Mouse (Mus musculus) neural tube, embryonic 15.5 days (tissue): ENCODE measurements around the gene Tpsg1. TPM values are rescaled to one million over a fixed set of nuclear protein-coding genes. Genes with fewer than 3 reads are reported as not detected.

Source experiments
- ATAC-seq: fragments of 200-750 bp; cut with Nextera tagmentation; 2 replicates; pipeline ENCODE4 v1.8.0; 2017; ENCODE audit warnings: mild to moderate bottlenecking, moderate TSS enrichment, moderate library complexity; ENCODE audit not compliant: low FRiP score
- H3K27ac ChIP-seq: fragments of 300-500 bp; sonication (generic); replicated peaks from 2 replicates; pipeline ENCODE4 v1.5.1; 2015; ENCODE audit warnings: mild to moderate bottlenecking, inconsistent platforms
- H3K27me3 ChIP-seq: fragments of 300-500 bp; sonication (generic); replicated peaks from 2 replicates; pipeline ENCODE4 v1.6.1; 2015; ENCODE audit warnings: inconsistent platforms
- H3K36me3 ChIP-seq: fragments of 300-500 bp; sonication (generic); 2 replicates; pipeline ENCODE4 v1.6.1; 2015; ENCODE audit warnings: inconsistent platforms
- H3K4me1 ChIP-seq: fragments of 300-500 bp; sonication (generic); 2 replicates; pipeline ENCODE4 v1.6.1; 2015; ENCODE audit warnings: inconsistent platforms
- H3K4me2 ChIP-seq: fragments of 300-500 bp; sonication (generic); 2 replicates; pipeline ENCODE4 v1.6.1; 2015; ENCODE audit warnings: inconsistent platforms, mild to moderate bottlenecking, moderate library complexity
- H3K4me3 ChIP-seq: fragments of 300-500 bp; sonication (generic); replicated peaks from 2 replicates; pipeline ENCODE4 v1.5.1; 2015; ENCODE audit warnings: mild to moderate bottlenecking, inconsistent platforms
- H3K9ac ChIP-seq: fragments of 300-500 bp; sonication (generic); replicated peaks from 2 replicates; pipeline ENCODE4 v1.6.1; 2015; ENCODE audit warnings: mild to moderate bottlenecking, inconsistent platforms
- H3K9me3 ChIP-seq: fragments of 300-500 bp; sonication (generic); replicated peaks from 2 replicates; pipeline ENCODE4 v1.6.1; 2016; ENCODE audit warnings: inconsistent platforms
- WGBS: fragments of 180-500 bp; shearing (Covaris S2); methylation state at CpG from one replicate; pipeline ENCODE4 v1.1.7; 2015; ENCODE audit warnings: mixed read lengths; 5-methylcytosine and 5-hydroxymethylcytosine counted together
- polyA plus RNA-seq: library from polyadenylated mRNA; unstranded; fragments of >200 nt; fragmentation: Nextera tagmentation; extraction: Ambion mirVana; gene quantifications from 2 replicates; pipeline ENCODE4 v1.2.1, GENCODE M21; 2015

The Tpsg1 gene
- 0.34 and 0.74 TPM in 2 replicates for polyA plus RNA-seq

DNA sequence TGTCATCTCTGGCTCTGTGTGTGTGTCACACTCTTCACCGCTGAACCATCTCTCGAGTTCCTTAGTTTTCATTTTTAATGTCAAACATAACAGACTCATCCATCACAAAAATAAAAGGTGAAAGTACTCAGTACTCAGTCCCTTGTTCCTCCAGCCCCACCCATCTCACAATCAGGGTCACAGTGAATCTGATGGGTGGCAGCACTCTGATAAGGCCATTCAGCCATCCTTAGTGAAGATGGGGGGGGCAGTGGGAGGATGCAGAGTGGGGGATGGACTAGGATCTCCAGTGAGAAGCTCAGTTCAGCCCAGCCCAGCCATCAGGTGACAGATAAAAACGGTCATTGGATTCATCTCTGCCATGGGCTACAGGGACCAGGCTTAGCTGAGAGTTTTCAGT, at the start of gene Tpsg1:
TSS of gene Tpsg1 (plus strand) at position 301 of the 400 bp plus-strand sequence.
- Histone ChIP-seq H3K4me2 (no peak within 1 kb of the TSS), H3K9ac (no peak within 1 kb of the TSS), H3K4me3 (no peak within 1 kb of the TSS), H3K9me3 (no peaks in the 10 kb centered on the region), H3K36me3 (no peaks in the 10 kb centered on the region), H3K4me1 (no peaks in the 10 kb centered on the region), H3K27me3 (no peaks in the 10 kb centered on the region), H3K27ac (no peak within 1 kb of the TSS)
- WGBS: 83% methylated on average over 3 of the region's 3 CpGs
- ATAC-seq: no peak

DNA sequence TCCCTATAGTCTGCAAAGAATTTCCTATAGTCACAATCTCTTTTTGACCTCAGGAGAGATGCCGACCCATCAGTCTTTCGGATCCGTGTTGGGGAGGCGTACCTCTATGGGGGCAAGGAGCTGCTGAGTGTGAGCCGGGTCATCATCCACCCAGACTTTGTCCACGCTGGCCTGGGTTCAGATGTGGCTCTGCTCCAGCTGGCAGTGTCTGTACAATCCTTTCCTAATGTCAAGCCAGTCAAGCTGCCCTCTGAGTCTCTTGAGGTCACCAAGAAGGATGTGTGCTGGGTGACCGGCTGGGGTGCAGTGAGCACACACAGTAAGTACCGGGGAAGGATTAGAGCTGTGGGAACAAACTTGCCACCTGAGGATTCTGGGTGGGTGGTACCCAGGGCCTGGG, 48.3 kb upstream of the Tpsg1 start:
- Histone ChIP-seq H3K9me3 (no peaks in the 10 kb centered on the region), H3K9ac (no peak overlapping the region), H3K4me3 (no peak overlapping the region), H3K27me3 (peaks cover 2% of the 10 kb centered on the region; the same call in 1 of the 2 replicates), H3K27ac (no peak overlapping the region), H3K36me3 (no peaks in the 10 kb centered on the region), H3K4me1 (no peaks in the 10 kb centered on the region), H3K4me2 (no peak overlapping the region)
- ATAC-seq: no peak
- WGBS: 93% methylated on average over 8 of the region's 8 CpGs

DNA sequence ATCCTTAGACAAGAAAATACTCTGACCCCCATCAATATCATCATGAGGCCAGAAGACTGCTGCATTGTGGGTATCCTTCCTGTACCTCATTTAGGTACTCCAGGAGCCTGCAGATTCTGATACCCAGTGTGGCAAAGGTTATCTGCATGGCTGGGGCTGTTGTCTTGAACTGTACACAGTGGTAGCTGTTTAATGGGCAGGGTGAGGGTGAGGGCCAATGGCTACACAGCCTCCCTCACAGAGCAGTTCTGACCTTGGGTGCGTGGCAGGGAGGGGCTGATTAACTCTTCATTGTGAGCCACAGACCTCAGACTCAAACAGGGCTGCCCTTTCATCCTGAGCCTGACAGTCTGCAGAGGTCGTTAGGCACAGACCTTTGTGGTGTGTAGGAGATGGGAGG, 46.1 kb upstream of the Tpsg1 start:
- H3K27ac ChIP-seq: no peak overlapping the region
- WGBS: 20% methylated on average over 2 of the region's 2 CpGs
- H3K27me3 ChIP-seq: peaks cover 2% of the 10 kb centered on the region; the same call in 1 of the 2 replicates
- no peak for ATAC-seq
- no peaks in the 10 kb centered on the region for H3K9me3 ChIP-seq
- no peaks in the 10 kb centered on the region for H3K4me1 ChIP-seq
- no peak overlapping the region for H3K4me2 ChIP-seq
- H3K4me3 ChIP-seq: no peak overlapping the region
- H3K9ac ChIP-seq: no peak overlapping the region
- H3K36me3 ChIP-seq: no peaks in the 10 kb centered on the region

DNA sequence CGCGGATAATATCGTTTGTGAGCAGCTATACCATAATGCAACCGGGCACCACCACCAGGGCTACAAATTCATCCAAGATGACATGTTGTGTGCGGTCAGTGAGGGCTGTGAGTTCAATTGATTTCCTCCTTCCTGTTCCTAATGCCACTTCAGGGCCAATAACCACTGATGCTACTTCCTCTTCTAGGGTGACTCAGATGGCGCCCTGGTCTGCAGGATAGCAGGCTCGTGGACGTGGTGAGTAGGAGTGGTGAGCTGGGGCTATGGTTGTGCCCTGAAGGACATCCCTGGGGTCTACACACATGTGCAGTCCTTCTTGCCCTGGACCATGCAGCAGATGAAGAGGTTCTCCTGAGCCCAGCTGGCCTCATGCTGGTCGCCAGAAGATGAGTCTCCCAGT, 36.8 kb upstream of the Tpsg1 start:
- H3K4me1 ChIP-seq: no peaks in the 10 kb centered on the region
- no peak overlapping the region for H3K4me3 ChIP-seq
- H3K9me3 ChIP-seq: no peaks in the 10 kb centered on the region
- peaks cover 24% of the 10 kb centered on the region for H3K27me3 ChIP-seq
- H3K36me3 ChIP-seq: no peaks in the 10 kb centered on the region
- no peak overlapping the region for H3K27ac ChIP-seq
- H3K4me2 ChIP-seq: no peak overlapping the region
- no peak overlapping the region for H3K9ac ChIP-seq
- WGBS: 78% methylated on average over 9 of the region's 9 CpGs
- no peak for ATAC-seq

DNA sequence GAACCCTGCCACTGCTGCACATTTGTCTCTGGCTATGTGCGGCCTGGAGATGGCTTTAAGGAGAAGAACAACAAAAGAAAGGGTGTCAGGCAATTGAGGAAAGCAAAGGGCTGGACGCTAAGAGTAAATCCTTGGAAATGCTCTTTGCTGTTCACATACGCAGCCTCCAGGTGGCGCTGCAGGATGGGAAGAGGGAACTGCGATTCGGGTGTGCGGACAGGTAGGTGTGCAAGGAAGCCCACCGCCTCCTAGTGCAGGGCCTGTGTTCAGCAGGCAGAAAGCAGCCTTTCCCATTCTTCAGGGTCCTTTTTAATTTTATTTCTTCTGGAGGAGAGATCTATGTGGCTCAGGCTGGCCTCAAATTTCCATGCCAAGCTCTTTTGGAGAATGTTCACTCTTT, 35.1 kb upstream of the Tpsg1 start:
- Histone ChIP-seq H3K27ac (no peak overlapping the region), H3K4me3 (no peak overlapping the region), H3K27me3 (peaks cover 24% of the 10 kb centered on the region), H3K4me2 (no peak overlapping the region), H3K36me3 (no peaks in the 10 kb centered on the region), H3K4me1 (no peaks in the 10 kb centered on the region), H3K9ac (no peak overlapping the region), H3K9me3 (no peaks in the 10 kb centered on the region)
- 0% methylated on average over 8 of the region's 8 CpGs for WGBS
- no peak for ATAC-seq

DNA sequence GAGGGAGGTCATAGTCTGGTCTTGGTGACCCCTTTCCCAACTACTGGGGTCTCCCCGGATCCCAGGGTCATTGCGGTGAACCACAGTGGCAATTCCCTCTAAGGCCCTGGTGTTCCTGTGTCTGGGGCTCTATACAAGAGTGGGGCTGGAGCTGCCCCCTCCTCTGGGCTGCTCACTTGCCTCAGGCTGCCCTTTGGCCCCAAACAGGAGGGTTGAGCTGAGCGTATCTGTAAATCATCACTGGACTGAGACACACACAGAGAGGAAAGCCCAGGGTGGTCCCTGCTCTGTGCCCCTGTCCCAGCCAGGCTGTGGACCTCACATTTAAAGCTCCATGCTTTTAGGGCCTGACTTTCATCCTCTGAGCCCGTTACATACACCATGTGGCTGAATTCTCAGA, 30.9 kb upstream of the Tpsg1 start:
- H3K9ac ChIP-seq: no peak overlapping the region
- H3K4me2 ChIP-seq: no peak overlapping the region
- no peaks in the 10 kb centered on the region for H3K9me3 ChIP-seq
- 86% methylated on average over 4 of the region's 4 CpGs for WGBS
- no peaks in the 10 kb centered on the region for H3K36me3 ChIP-seq
- no peak for ATAC-seq
- no peak overlapping the region for H3K27ac ChIP-seq
- peaks cover 13% of the 10 kb centered on the region for H3K27me3 ChIP-seq
- H3K4me3 ChIP-seq: no peak overlapping the region
- no peaks in the 10 kb centered on the region for H3K4me1 ChIP-seq

DNA sequence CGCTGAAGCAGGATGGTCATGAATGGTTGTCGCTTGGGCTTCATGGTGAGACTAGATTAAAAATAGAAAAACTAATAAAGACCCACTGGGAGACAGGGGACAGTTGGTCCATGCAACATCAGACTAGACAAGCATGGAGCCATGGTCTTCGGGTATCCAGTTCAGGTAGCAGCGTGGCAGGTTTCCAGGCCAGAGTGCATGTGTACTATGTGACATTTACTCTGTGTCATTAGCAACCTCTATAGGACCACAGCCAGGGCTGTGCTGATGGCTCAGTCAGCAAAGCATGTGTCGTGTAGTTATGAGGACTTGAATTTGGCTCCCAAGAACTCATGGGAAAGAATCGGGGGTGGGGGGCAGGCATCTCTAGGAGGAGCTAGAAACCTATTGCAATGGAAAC, 29.1 kb upstream of the Tpsg1 start:
- H3K36me3 ChIP-seq: no peaks in the 10 kb centered on the region
- peaks cover 6% of the 10 kb centered on the region; the same call in 1 of the 2 replicates for H3K27me3 ChIP-seq
- H3K4me2 ChIP-seq: no peak overlapping the region
- ATAC-seq: no peak
- H3K4me1 ChIP-seq: no peaks in the 10 kb centered on the region
- 88% methylated on average over 6 of the region's 6 CpGs for WGBS
- no peak overlapping the region for H3K9ac ChIP-seq
- no peak overlapping the region for H3K4me3 ChIP-seq
- H3K9me3 ChIP-seq: no peaks in the 10 kb centered on the region
- no peak overlapping the region for H3K27ac ChIP-seq

DNA sequence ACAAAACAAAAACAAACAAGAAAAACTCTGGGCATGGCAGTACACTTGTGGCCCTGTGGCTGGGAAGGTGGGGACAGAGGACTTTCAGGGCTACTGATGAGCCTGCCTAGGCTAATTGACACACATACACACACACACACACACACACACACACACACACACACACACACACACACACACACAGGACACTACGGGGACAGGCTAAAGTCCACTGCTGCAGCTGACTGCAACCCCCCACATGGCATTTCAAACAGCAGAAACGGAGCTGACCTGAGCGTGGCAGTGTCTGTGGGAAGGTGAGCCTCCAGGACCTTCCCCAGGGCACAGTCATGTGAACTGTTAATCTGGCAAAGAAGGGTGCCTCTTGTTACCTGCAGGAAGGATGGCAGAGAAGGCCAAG, 27.6 kb upstream of the Tpsg1 start:
- ATAC-seq: no peak
- Histone ChIP-seq H3K4me2 (no peak overlapping the region), H3K4me1 (no peaks in the 10 kb centered on the region), H3K4me3 (no peak overlapping the region), H3K36me3 (no peaks in the 10 kb centered on the region), H3K9me3 (no peaks in the 10 kb centered on the region), H3K9ac (no peak overlapping the region), H3K27ac (no peak overlapping the region), H3K27me3 (peaks cover 5% of the 10 kb centered on the region; the same call in 1 of the 2 replicates)
- WGBS: 61% methylated on average over 3 of the region's 3 CpGs

DNA sequence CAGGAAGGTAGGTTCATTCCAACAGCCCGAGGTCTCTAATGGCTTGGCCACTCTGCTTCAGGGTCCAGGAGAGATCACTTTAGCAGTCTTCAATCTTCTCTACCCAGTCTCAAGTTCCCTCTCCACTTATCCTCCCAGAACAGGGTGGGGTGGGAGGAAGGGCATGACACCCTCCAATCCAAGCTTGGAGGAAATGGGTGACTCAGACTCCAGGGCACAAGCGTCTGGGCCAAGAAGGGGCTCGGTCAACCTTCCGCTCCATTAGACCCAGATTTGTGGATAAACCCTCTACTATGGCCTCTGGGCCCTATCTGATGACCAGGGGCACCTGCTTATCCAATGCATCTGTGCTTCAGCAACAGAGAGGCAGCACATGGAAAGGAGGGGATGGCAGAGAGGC, 23.6 kb upstream of the Tpsg1 start, which contains the start of gene Tpsab1:
TSS of gene Tpsab1 (minus strand) at position 101 of the 400 bp plus-strand sequence.
- Histone ChIP-seq H3K4me1 (no peaks in the 10 kb centered on the region), H3K27me3 (no peaks in the 10 kb centered on the region; the same call in 1 of the 2 replicates), H3K27ac (no peak within 1 kb of the TSS), H3K4me2 (no peak within 1 kb of the TSS), H3K36me3 (no peaks in the 10 kb centered on the region), H3K4me3 (no peak within 1 kb of the TSS), H3K9ac (no peak within 1 kb of the TSS), H3K9me3 (no peaks in the 10 kb centered on the region)
- 91% methylated on average over 4 of the region's 4 CpGs for WGBS
- no peak for ATAC-seq

DNA sequence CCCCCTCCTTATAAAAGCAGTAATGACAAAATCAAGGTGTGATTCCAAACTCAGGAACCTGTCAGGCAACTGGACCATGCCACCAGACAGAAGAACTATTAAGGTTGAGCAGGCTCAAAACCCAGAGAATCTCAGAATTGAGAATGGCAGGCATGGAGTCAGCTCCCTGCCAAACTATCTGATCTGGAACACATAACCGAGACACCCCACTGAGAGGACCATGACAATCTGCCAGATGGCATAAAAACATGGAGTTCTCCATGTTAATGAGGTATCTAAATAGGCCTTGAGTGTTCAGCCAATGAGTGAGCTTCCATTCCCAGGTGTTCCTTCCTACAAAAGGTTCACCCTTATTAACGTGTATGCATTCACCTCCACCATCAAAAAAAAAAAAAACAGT, 7.8 kb upstream of the Tpsg1 start:
- Histone ChIP-seq H3K36me3 (no peaks in the 10 kb centered on the region), H3K4me1 (no peaks in the 10 kb centered on the region), H3K4me3 (no peak overlapping the region), H3K27me3 (0 out of 2 replicates have a peak, but pooled peaks cover 3% of the 10 kb centered on the region), H3K9me3 (no peaks in the 10 kb centered on the region), H3K9ac (no peak overlapping the region), H3K27ac (no peak overlapping the region), H3K4me2 (no peak overlapping the region)
- no peak for ATAC-seq
- WGBS: 70% methylated on average over 2 of the region's 2 CpGs

DNA sequence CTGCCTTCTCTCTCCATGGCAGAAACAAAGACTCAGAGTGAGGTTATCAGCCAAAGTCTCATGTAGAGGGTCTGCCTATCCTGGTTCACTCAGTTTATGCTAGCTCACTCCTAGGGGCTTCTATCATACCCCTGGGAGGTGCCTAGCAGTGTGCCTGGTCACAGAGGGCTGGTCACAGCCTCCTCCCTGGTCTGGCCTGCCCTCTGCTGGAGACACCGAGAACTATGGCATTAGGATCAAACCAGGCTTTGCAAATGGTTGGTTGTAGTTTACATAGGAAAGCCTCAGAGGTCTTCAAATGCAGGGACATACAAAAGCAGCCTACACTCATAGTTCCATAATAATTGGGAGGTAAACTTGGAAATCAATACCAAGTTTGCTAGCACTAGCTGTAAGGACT, 5.3 kb upstream of the Tpsg1 start:
- H3K27me3 ChIP-seq: no peaks in the 10 kb centered on the region
- no peaks in the 10 kb centered on the region for H3K36me3 ChIP-seq
- WGBS: 3% methylated on average over 1 of the region's 1 CpGs
- no peaks in the 10 kb centered on the region for H3K9me3 ChIP-seq
- no peak overlapping the region for H3K4me3 ChIP-seq
- H3K9ac ChIP-seq: no peak overlapping the region
- no peak for ATAC-seq
- H3K4me2 ChIP-seq: no peak overlapping the region
- no peaks in the 10 kb centered on the region for H3K4me1 ChIP-seq
- no peak overlapping the region for H3K27ac ChIP-seq

DNA sequence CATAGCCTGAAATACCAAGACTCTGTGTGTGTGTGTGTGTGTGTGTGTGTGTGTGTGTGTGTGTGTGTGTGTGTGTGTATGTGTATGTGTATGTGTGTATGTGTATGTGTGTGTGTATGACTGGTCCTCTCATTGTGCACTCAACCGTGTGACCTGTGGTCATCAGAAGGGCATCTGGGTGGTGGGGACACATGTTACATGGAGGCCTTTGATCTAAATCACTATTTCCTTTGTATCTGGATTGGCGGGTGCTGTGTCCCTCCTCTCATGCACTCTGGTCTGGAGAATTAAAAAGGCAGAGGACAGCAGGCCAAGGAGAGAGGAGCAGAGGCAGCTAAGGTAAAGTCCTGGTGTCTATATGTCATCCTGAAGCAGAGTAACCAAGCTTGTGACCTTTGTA, 3.1 kb upstream of the Tpsg1 start, which contains the start of gene Tpsb2:
TSS of gene Tpsb2 (plus strand) at position 301 of the 400 bp plus-strand sequence.
- 75% methylated on average over 2 of the region's 2 CpGs for WGBS
- H3K4me1 ChIP-seq: no peaks in the 10 kb centered on the region
- H3K27me3 ChIP-seq: no peaks in the 10 kb centered on the region
- ATAC-seq: no peak
- no peak within 1 kb of the TSS for H3K4me2 ChIP-seq
- no peak within 1 kb of the TSS for H3K27ac ChIP-seq
- H3K4me3 ChIP-seq: no peak within 1 kb of the TSS
- H3K9me3 ChIP-seq: no peaks in the 10 kb centered on the region
- no peaks in the 10 kb centered on the region for H3K36me3 ChIP-seq
- no peak within 1 kb of the TSS for H3K9ac ChIP-seq

DNA sequence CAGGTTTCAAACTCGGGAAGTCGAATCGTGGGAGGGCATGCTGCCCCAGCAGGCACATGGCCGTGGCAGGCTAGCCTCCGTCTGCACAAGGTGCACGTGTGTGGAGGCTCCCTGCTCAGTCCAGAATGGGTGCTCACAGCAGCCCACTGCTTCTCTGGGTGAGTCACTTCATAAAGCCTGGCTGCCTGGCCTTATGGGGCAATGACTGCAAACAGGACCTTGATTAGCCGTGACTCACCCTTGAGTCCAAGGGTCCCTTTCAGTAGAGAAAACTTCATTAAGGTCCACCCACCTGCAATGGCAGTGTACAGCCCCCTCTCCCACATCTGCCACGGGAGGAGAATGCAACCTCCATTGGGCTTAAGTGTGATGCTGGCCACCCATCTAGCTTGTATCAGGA, 3.4 kb downstream of the Tpsg1 start:
- 75% methylated on average over 8 of the region's 8 CpGs for WGBS
- Histone ChIP-seq H3K4me2 (no peak overlapping the region), H3K4me3 (no peak overlapping the region), H3K36me3 (peaks cover 25% of the 10 kb centered on the region), H3K9me3 (no peaks in the 10 kb centered on the region), H3K27ac (no peak overlapping the region), H3K27me3 (no peaks in the 10 kb centered on the region), H3K4me1 (no peaks in the 10 kb centered on the region), H3K9ac (no peak overlapping the region)
- ATAC-seq: no peak
